Mouse (Mus musculus): ENCODE results near the gene Ifi47.

Ifi47 gene

DNA sequence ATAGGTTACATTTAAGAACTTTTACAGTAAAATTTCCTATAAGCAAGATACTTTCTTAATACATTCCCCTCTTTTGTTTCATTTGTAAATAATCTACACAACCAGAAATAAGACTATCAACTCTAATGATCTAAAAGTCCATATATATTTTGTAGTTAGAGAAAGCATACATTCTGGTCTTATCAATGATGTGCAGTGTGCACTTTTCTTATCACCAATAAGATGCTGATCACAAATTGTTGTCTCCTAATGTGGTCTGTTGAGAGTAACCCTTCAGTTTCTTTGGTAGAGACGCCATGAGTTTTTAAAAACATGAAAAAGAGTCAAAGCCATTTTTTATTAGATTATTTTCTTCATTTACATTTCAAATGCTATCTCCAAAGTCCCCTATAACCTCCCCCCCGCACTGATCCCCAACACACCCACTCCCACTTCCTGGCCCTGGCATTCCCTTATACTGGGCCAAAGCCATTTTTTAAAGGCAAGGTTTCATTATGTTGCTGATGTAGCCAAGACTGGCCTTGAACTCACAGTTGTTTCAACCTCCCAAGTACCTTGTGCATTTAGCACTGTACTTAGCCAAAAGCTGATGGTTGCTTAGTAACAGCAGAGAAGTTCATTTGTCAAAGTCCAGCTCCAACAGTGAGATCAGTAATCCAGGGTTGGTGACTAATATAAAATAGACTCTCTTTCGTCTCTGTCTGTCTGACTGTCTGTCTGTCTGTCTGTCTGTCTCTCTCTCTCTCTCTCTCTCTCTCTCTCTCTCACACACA lies 13.5 kb downstream of the Ifi47 start:
- DNase-seq (ENCODE audit: extremely low spot score, low read depth, low spot score): no peak

- DNase-seq (ENCODE audit: extremely low spot score, low read depth, low spot score): no peak
Measured at GRCm38 (mm10) chr11:49090551-49090950, 14.2 kb downstream of the Ifi47 start.

- DNase-seq (ENCODE audit: extremely low spot score, low read depth, low spot score): no peak
Measured at GRCm38 (mm10) chr11:49091171-49091570, 14.8 kb downstream of the Ifi47 start.

DNA sequence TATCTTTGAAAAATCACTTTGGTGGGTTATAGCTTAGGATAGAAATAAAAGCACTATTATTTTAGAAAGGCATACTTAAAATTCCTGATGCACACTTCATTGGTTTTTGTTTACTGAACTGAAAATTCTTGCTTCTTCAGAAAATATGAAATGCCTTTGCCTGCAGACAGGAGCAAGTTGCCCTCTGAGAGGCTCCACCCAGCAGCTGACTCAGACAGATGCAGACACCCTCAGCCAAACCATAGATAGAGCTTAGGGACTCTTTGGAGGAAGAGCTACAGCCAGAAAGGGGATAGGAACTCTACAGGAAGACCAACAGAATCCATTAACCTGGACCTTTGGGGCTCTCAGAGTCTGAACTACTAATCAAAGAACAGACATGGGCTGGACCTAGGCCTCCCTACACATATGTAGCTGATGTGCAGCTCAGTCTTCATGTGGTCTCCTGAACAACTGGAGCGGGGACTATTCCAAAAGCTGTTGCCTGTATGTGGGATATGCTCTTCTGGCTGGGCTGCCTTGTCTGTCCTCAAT lies 15.7 kb downstream of the Ifi47 start:
- DNase-seq (ENCODE audit: extremely low spot score, low read depth, low spot score): no peak

- no peak for DNase-seq (ENCODE audit: extremely low spot score, low read depth, low spot score)
Measured at GRCm38 (mm10) chr11:49092786-49093185, 16.4 kb downstream of the Ifi47 start.

DNA sequence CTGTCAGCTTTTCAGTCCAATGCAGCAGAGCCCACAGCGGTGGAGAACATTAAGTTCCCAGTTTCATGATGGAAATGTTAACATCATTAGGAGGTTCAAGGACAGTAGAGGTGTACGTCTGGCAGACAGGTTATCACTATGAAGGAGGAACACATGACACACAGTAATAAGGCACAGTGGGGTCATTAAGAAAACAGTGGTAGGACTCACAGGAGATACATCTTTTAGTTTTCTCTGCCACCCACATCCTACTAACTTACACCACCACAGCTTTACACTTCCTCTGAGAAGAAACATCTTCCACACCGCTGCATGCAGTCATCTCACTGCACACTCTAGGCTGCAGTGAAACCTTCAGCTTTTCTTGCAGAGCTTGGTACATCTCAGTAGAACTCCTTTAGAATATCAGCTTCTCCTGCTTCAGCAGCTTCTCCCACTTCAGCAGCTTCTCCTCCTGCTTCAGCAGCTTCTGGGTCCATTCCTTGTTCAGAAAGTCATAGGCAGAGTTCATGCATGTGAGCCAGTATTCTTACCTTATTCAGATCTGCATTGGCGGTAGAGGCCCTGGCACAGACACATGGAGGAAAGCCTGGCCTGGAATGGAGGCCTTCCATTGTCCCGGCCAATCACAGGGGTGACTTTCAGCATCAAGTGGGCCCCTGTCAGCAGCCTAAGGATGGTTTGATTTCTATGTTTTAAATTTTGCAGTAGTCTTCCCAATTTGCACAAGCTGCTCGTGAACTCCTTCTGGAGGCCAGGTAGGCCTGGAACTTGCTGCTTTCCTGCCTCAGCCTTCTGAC lies 17.7 kb downstream of the Ifi47 start:
- no peak for DNase-seq (ENCODE audit: extremely low spot score, low read depth, low spot score)

DNA sequence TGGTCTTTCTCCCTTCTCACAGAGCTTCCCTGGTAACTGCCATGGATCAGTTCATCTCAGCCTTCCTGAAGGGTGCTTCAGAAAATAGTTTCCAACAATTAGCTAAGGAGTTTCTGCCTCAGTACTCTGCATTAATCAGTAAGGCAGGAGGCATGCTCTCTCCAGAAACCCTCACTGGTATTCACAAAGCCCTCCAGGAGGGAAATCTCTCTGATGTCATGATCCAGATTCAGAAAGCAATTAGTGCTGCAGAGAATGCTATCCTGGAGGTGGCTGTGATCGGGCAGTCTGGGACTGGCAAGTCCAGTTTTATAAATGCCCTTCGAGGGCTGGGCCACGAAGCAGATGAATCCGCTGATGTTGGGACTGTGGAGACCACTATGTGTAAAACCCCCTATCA lies 19.0 kb downstream of the Ifi47 start:
- DNase-seq (ENCODE audit: extremely low spot score, low read depth, low spot score): no peak

DNA sequence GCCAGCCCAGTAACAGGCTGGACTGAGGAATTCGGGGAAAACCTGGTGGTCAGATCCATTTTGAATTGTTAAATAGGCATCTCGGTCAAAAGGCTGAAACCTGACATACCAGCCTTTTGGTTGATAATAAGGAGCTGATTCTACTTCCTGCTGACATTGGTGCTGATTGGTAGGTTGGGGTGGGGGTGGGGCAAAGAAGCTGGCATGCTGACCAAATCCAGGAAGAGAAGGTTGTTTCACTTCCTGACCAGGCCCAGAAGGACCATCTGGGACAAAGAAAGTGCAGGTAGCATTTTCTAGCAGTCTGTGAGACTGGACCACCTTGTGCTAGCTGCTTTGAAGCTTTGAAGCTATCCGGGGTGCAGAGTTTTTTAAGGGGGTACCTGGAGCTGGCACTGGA lies 24.0 kb downstream of the Ifi47 start:
- no peak for DNase-seq (ENCODE audit: extremely low spot score, low read depth, low spot score)

DNA sequence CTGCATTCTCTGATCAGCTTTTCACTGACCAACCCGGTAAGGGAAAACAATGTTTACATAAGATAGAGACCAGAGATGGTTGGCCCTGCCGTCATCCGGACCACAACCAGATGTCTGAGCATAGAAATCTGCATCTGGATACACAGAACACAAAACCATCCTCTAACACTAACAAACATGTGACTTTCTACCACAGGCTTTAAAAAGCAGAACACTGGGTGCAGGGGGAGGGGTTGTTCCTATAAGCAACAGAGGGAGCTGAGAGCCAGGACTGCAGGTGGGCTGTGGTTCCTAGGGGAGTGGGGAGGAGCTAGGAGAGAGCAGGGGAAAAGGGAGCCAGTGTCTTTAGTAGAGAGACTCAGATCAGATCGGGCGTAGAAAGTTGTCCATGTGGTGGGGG lies 25.1 kb downstream of the Ifi47 start:
- no peak for DNase-seq (ENCODE audit: extremely low spot score, low read depth, low spot score)

DNA sequence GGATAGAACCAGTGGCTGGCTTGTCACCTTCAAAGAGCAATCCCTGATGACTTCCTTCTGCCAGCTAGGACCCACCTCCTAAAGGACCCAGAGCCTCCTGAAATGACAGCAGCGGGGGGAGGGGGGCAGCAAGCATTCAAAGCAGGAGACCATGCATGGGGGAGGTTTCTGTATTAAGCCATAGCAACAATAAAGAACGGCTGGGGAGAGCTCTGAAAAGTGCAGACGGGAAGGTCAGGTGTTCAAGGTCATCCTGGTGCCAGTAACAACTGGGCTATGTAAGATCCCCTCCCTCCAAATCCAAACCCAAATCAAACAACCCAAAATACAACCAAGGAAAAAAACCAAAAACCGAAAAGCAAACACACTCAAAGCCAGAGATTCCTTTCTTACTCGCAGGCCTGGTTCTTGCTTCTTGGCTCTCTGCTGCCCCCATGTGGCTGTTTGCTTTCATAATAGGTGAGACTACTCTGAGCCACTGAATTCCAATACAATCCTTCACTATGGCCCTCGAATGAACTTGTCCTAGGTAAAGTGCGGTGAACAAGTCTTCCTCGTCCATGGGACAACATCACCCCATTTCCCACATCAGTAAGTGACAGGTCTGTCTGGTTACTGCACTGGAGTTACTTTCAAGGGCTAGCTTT lies 26.8 kb downstream of the Ifi47 start:
- peak; percentile 83 for DNase-seq (ENCODE audit: extremely low spot score, low read depth, low spot score)

GRCm38 (mm10) chr11:49105752-49106151 lies 29.4 kb downstream of the Ifi47 start:
- DNase-seq (ENCODE audit: extremely low spot score, low read depth, low spot score): no peak

GRCm38 (mm10) chr11:49107650-49108537 lies 31.5 kb downstream of the Ifi47 start:
- DNase-seq (ENCODE audit: extremely low spot score, low read depth, low spot score): no peak

GRCm38 (mm10) chr11:49108833-49109232 lies 32.4 kb downstream of the Ifi47 start:
- no peak for DNase-seq (ENCODE audit: extremely low spot score, low read depth, low spot score)

- DNase-seq (ENCODE audit: extremely low spot score, low read depth, low spot score): no peak
Measured at GRCm38 (mm10) chr11:49111000-49111399, 34.6 kb downstream of the Ifi47 start.

DNA sequence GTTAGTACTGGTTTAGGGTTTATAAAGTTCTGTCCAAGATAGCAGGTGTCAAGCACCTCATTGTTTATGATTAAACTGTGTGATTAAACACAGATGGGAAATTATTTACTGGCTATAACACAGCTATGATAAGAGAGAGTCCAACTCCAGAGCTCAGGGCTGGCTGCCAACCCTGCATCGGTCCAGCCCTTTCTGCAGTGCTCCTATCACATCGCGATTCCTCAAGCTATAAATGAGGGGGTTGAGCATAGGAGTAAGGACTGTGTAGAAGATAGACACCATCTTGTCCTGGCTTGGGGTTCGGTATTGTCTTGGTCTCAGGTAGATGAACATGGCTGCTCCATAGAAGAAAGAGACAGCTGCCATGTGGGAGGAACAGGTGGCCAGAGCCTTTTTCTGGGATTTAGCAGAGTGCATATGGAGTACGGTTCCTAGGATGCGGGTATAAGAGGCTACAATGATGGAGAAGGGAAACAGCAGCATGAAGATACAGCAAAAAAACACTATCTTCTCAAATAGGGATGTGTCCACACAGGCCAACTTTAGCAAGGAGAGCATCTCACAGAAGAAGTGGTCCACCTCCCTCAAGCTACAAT lies 36.3 kb downstream of the Ifi47 start:
- DNase-seq (ENCODE audit: extremely low spot score, low read depth, low spot score): no peak

DNA sequence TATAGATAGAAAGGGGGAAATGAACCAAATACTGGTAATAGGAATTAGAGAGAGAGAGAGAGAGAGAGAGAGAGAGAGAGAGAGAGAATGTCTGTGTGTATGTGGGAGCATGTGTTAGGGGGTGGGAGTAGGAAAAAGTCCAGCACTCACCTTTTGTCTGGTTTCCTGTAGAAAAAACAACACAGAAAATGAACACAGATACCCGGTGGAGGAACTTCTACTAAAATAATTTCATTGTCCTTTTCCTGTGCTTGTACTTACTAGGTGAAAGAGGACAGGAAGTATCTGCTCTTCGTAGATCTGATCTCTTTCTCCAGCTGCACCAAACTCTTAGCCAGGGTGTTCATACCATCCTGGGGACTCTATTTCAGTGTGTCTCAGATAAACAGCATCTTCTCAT lies 37.8 kb downstream of the Ifi47 start:
- no peak for DNase-seq (ENCODE audit: extremely low spot score, low read depth, low spot score)

- DNase-seq (ENCODE audit: extremely low spot score, low read depth, low spot score): no peak
Measured at GRCm38 (mm10) chr11:49114774-49115173, 38.4 kb downstream of the Ifi47 start, which contains the start of gene Olfr1396. Gene Olfr1396 (minus strand): TSS chr11:49114874.

- no peak for DNase-seq (ENCODE audit: extremely low spot score, low read depth, low spot score)
Measured at GRCm38 (mm10) chr11:49119635-49120034, 43.2 kb downstream of the Ifi47 start.

- DNase-seq (ENCODE audit: extremely low spot score, low read depth, low spot score): no peak
Measured at GRCm38 (mm10) chr11:49124169-49124568, 47.8 kb downstream of the Ifi47 start.

DNA sequence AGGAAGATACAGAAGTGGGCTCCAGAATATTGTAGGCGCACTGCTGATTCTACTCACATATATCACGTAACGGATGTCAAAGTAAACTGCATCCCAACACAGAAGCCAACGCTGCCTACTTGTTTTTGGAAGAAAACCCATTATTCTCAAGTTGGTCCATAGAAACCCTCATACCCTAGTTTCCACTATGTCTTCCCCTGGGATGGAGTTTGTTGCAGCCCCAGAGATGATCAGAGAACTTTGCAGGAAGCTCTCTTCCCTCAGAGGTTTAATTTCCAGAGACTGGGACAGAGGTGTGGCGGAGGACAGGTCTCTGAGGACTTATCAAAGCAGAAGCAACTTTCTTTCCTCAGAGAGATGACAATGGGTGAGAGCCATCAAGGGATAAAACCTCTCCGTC lies 65.6 kb downstream of the Ifi47 start, which contains the start of gene Olfr1395:
Gene Olfr1395, plus strand, starts transcription at position 301 of the 400 bp plus-strand sequence.
- no peak for DNase-seq (ENCODE audit: extremely low spot score, low read depth, low spot score)

Data from hindlimb bud, embryonic 11.5 days (tissue).